Mouse (Mus musculus) myocyte (in vitro differentiated cells): ENCODE data around the gene Pabpc6.

Source experiments
- CEBPB ChIP-seq: IDR thresholded peaks from 2 replicates; pipeline ENCODE4 v1.6.1; 2011; ENCODE audit warnings: mild to moderate bottlenecking, moderate library complexity; ENCODE audit not compliant: poor library complexity, insufficient read depth, severe bottlenecking
- E2F4 ChIP-seq: IDR thresholded peaks from one replicate; pipeline ENCODE4 v1.6.1; 2011; ENCODE audit warnings: mild to moderate bottlenecking, control low read depth, moderate library complexity; ENCODE audit not compliant: insufficient read depth
- MAX ChIP-seq: IDR thresholded peaks from one replicate; pipeline ENCODE4 v1.6.1; 2011; ENCODE audit warnings: low read depth, mild to moderate bottlenecking, control low read depth
- MYOD1 ChIP-seq, 3 experiments: IDR thresholded peaks; one replicate each; pipeline ENCODE4 v1.6.1; 2011; ENCODE audit warnings: control low read depth in 2 of 3, low read depth in 2 of 3, mild to moderate bottlenecking in 2 of 3, moderate library complexity in 1 of 3; ENCODE audit not compliant: insufficient read length in 2 of 3, control insufficient read depth in 1 of 3
- MYOG ChIP-seq, 3 experiments: IDR thresholded peaks; one replicate each; pipeline ENCODE4 v1.6.1; 2011; ENCODE audit warnings: control low read depth in 2 of 3, low read depth in 2 of 3, mild to moderate bottlenecking in 2 of 3; ENCODE audit not compliant: insufficient read length in 2 of 3, control insufficient read depth in 1 of 3, insufficient read depth in 1 of 3
- POLR2A ChIP-seq: IDR thresholded peaks from one replicate; pipeline ENCODE4 v1.6.1; 2011; ENCODE audit warnings: low read depth, mild to moderate bottlenecking, control low read depth, moderate library complexity; ENCODE audit not compliant: insufficient read length
- POLR2AphosphoS2 ChIP-seq: IDR thresholded peaks from one replicate; pipeline ENCODE4 v1.6.1; 2011; ENCODE audit warnings: low read depth, control low read depth; ENCODE audit not compliant: insufficient read length
- REST ChIP-seq: IDR thresholded peaks from one replicate; pipeline ENCODE4 v1.6.1; 2011; ENCODE audit warnings: mild to moderate bottlenecking, control low read depth, moderate library complexity; ENCODE audit not compliant: insufficient read depth, insufficient read length
- SRF ChIP-seq: IDR thresholded peaks from one replicate; pipeline ENCODE4 v1.6.1; 2011; ENCODE audit warnings: low read depth; ENCODE audit not compliant: control insufficient read depth, insufficient read length
- TCF12 ChIP-seq: IDR thresholded peaks from one replicate; pipeline ENCODE4 v1.6.1; 2011; ENCODE audit warnings: mild to moderate bottlenecking, control low read depth; ENCODE audit not compliant: poor library complexity, insufficient read depth, severe bottlenecking
- TCF3 ChIP-seq: IDR thresholded peaks from one replicate; pipeline ENCODE4 v1.6.1; 2011; ENCODE audit warnings: low read depth, control low read depth; ENCODE audit not compliant: insufficient read length
- USF1 ChIP-seq: IDR thresholded peaks from one replicate; pipeline ENCODE4 v1.6.1; 2011; ENCODE audit warnings: low read depth, mild to moderate bottlenecking, control low read depth, moderate library complexity

DNA sequence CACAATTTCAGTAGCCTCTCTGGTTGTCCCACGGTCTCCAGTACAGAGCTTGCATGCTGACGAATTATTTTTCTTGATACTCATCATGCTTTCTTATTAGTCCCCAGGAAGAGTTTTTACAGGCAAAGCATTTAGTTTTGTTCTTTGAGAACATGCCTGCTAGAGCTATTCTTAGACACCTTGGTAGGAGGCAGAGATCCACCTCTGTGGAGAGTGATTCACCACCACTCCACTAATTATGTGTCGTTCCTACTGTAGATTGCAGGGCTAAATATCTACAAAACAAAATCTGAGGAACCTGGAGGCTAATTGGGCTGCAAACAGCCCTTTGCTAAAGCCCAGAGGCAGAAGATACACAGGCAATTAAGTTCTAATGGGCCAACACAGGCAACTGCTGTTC, 15.4 kb downstream of the Pabpc6 start:
- no peak for TF ChIP-seq E2F4
- TF ChIP-seq POLR2AphosphoS2 = no peak
- TF ChIP-seq POLR2A = no peak
- no peak for TF ChIP-seq USF1
- no peak for TF ChIP-seq SRF
- no peak for TF ChIP-seq CEBPB
- TF ChIP-seq TCF12 = no peak
- no peak for TF ChIP-seq MAX
- no peak for TF ChIP-seq MYOG (IDR thresholded peaks at IDR 0.05; ENCODE audit: control insufficient read depth in 1 of 3, insufficient read depth in 1 of 3, insufficient read length in 2 of 3, low read depth in 2 of 3)
- no peak for TF ChIP-seq MYOD1 (IDR thresholded peaks at IDR 0.05; ENCODE audit: control insufficient read depth in 1 of 3, insufficient read length in 2 of 3, low read depth in 2 of 3)
- TF ChIP-seq TCF3 = no peak
- TF ChIP-seq REST = no peak
